Mouse (Mus musculus) forebrain, embryonic 15.5 days (tissue): Measurements from ENCODE around the gene Zcchc7. TPM values are rescaled to one million over a fixed set of nuclear protein-coding genes. Genes with fewer than 3 reads are reported as not detected.
A peak's percentile ranks its signal among the peaks of the same experiment; 100 is the strongest.

Experiments
- ATAC-seq: fragments of 200-750 bp; cut with Nextera tagmentation; replicated peaks from 2 replicates; pipeline ENCODE4 v1.8.0; 2017; ENCODE audit warnings: mild to moderate bottlenecking, moderate TSS enrichment, moderate library complexity
- H3K27ac ChIP-seq: fragments of 300-500 bp; sonication (generic); replicated peaks from 2 replicates; pipeline ENCODE4 v1.5.1; 2015; ENCODE audit warnings: mild to moderate bottlenecking, inconsistent platforms
- H3K27me3 ChIP-seq: fragments of 300-500 bp; sonication (generic); 2 replicates; pipeline ENCODE4 v1.6.1; 2015; ENCODE audit warnings: inconsistent platforms
- H3K36me3 ChIP-seq: fragments of 300-500 bp; sonication (generic); 2 replicates; pipeline ENCODE4 v1.6.1; 2015; ENCODE audit warnings: mild to moderate bottlenecking, inconsistent platforms
- H3K4me1 ChIP-seq: fragments of 300-500 bp; sonication (generic); 2 replicates; pipeline ENCODE4 v1.6.1; 2015; ENCODE audit warnings: inconsistent platforms
- H3K4me2 ChIP-seq: fragments of 300-500 bp; sonication (generic); replicated peaks from 2 replicates; pipeline ENCODE4 v1.6.1; 2015; ENCODE audit warnings: mild to moderate bottlenecking, inconsistent platforms
- H3K4me3 ChIP-seq: fragments of 300-500 bp; sonication (generic); 2 replicates; pipeline ENCODE4 v1.5.1; 2015; ENCODE audit warnings: mild to moderate bottlenecking, inconsistent platforms
- H3K9ac ChIP-seq: fragments of 300-500 bp; sonication (generic); replicated peaks from 2 replicates; pipeline ENCODE4 v1.6.1; 2015; ENCODE audit warnings: mild to moderate bottlenecking, inconsistent platforms
- H3K9me3 ChIP-seq: fragments of 300-500 bp; sonication (generic); 2 replicates; pipeline ENCODE4 v1.6.1; 2016; ENCODE audit warnings: inconsistent platforms
- WGBS: fragments of 180-500 bp; shearing (Covaris S2); methylation state at CpG from one replicate; pipeline ENCODE4 v1.1.7; 2015; ENCODE audit warnings: mixed read lengths; 5-methylcytosine and 5-hydroxymethylcytosine counted together
- polyA plus RNA-seq: library from polyadenylated mRNA; unstranded; fragments of >200 nt; fragmentation: Nextera tagmentation; extraction: Ambion mirVana; gene quantifications from 2 replicates; pipeline ENCODE4 v1.2.1, GENCODE M21; 2015

Zcchc7 gene
- polyA plus RNA-seq, 1 experiment from 2014 or later: 39.8 TPM

DNA sequence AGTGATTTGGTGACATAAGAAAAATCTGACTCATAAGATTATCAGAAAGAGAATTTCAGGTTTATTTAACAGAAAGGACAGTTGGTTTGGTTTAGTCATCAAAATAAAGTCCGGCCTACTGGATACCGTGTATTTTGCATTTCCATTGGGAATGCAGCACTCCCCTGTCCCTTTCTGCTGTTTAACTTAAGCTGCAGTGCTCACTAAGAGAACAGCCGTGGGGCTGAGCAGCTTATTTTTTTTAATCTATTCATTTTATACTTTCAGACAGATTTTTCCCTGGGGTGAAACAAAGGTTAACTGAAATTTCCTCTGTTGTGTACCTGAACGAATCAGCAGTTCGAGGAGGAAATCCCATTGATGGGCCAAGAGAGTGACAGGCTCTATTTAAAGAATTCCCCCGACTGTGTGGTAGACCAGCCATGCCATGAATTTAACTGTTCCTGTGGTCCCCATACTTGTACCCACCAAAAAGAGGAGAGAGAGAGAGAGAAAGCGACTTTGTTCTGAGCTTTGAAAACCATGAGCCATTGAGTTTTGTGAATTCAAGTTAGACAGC lies 124.5 kb downstream of the Zcchc7 start:
- Histone ChIP-seq H3K4me2 (no peak overlapping the region), H3K4me1 (peaks cover 6% of the 10 kb centered on the region; the same call in 1 of the 2 replicates), H3K4me3 (no peak overlapping the region), H3K27me3 (no peaks in the 10 kb centered on the region), H3K36me3 (no peaks in the 10 kb centered on the region), H3K27ac (0 out of 2 replicates have a peak overlapping the region, but pooled peaks have one; percentile 3), H3K9ac (no peak overlapping the region), H3K9me3 (no peaks in the 10 kb centered on the region)
- WGBS: 8% methylated on average over 7 of the region's 7 CpGs
- ATAC-seq: no peak

DNA sequence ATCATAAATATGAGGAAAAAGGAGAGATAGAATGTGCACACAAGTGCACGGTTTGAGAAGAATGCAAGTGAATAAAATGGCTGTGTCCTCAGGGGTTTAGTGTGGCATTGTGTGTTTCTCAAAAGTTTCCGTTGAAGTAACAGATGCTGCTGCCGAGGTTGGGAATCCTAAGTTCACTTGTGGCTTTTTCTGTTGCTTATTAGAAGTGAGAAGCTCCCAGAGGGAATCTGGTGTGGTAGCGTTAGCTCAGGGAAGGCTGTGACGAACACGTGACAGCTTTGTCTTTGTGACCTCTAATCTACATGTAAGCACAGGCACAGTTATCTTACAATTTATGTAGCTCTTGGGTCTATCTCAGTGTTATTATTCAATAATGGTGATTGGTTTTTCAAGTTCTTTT lies 130.5 kb downstream of the Zcchc7 start:
- no peaks in the 10 kb centered on the region for H3K27me3 ChIP-seq
- no peak overlapping the region for H3K27ac ChIP-seq
- no peak for ATAC-seq
- H3K9me3 ChIP-seq: no peaks in the 10 kb centered on the region
- no peaks in the 10 kb centered on the region for H3K36me3 ChIP-seq
- 71% methylated on average over 6 of the region's 6 CpGs for whole genome bisulfite sequencing
- no peak overlapping the region for H3K4me3 ChIP-seq
- H3K4me2 ChIP-seq: no peak overlapping the region
- no peaks in the 10 kb centered on the region for H3K4me1 ChIP-seq
- H3K9ac ChIP-seq: no peak overlapping the region

DNA sequence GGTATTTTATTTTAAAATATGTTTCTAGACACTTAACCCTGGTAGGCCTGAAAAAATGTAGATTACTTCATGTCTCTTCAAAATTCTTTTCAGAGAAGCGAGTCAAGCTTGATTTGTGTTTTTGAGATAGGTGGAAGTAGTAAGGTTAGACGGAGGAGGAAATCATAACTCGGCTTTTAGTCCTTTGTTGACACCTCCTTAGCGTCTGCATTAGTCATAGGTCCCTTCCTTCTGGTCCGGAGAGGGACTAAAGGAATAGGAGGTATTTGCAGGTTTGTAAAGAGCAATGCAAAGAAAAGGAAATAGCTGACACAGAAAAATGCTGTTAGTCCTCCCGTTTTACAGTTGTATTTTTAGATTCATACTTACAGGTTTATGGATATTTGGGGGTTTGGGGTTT lies 135.7 kb downstream of the Zcchc7 start:
- Histone ChIP-seq H3K27me3 (no peaks in the 10 kb centered on the region), H3K27ac (no peak overlapping the region), H3K4me2 (no peak overlapping the region), H3K4me3 (no peak overlapping the region), H3K9me3 (no peaks in the 10 kb centered on the region), H3K4me1 (no peaks in the 10 kb centered on the region), H3K9ac (no peak overlapping the region), H3K36me3 (peaks cover 5% of the 10 kb centered on the region; the same call in 1 of the 2 replicates)
- WGBS: 85% methylated on average over 6 of the region's 6 CpGs
- ATAC-seq: no peak

DNA sequence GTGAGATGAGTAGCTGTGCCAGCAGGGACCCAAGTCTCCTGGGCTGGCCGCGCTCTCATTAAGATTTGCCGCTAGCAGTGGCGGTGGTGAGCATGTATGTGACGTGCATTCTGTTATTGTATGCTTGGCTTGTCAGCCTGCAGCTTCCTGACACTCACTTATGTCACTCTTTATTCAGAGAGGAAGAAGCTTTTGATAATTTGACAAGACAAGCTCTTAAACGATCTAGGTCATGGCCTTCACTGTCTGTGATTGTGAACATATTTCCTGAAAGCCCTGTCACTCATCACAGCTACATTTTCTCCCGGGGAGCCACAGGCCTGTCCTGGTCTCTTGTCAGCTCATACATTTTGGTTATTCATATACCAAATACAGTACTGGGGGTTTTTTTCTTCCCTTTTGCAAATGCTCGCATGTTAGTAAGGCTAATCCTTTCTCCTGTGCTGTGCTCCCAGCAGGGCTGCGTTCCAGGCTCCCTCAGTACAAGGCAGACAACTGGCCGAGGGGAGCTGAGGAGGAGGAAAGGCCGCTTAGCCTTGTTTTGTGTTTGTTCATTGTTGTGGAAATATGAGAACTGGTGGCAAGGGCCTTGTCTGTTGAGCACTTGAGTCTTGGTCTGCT lies 150.1 kb downstream of the Zcchc7 start:
- Histone ChIP-seq H3K4me3 (no peak overlapping the region), H3K9ac (no peak overlapping the region), H3K27ac (peak overlapping the region; percentile 76), H3K9me3 (no peaks in the 10 kb centered on the region), H3K27me3 (no peaks in the 10 kb centered on the region), H3K36me3 (no peaks in the 10 kb centered on the region), H3K4me2 (peak overlapping the region; percentile 19), H3K4me1 (peaks cover 16% of the 10 kb centered on the region)
- ATAC-seq: peak; percentile 91
- 1% methylated on average over 11 of the region's 11 CpGs for WGBS

DNA sequence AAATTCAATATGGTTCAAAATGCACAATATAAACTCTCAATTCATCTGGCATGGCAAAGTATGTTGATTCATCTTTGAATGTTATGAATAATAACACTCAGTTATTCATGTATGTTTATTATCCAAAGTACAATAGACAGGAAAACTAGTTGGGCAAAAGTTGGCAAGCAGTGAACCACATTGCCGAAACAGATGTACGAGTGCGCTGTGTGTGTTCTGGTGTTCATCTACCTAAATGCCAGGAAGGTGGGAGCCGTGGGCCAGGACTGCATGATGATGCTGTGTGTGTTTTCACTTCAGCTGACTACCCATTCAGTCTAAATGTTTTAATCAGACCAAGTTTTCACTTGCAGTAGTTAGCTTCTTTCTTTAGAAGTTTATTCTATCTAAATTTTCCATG lies 150.7 kb downstream of the Zcchc7 start:
- H3K27ac ChIP-seq: no peak overlapping the region
- no peak for ATAC-seq
- 33% methylated on average over 4 of the region's 4 CpGs for WGBS

DNA sequence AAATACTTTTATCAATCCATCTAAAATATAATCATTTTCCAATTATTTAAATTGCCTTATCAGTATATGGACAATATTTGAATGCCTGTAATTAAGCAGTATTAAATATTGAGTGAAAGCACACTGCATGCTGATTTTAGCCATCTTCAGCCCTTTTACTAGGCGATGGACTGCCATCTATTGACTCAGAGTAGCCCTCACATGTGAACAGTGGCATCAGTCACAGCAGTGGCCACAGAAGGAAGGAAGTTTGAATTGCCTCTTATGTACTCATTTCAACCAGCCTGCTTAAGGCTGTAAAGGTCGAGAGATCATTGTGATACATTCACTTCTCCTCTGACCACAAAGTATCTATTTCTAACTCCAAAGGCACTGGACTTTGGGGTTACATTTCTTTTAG lies 154.4 kb downstream of the Zcchc7 start:
- Histone ChIP-seq H3K27ac (no peak overlapping the region), H3K9ac (no peak overlapping the region), H3K4me3 (no peak overlapping the region), H3K4me2 (no peak overlapping the region), H3K4me1 (peaks cover 15% of the 10 kb centered on the region), H3K9me3 (no peaks in the 10 kb centered on the region), H3K36me3 (no peaks in the 10 kb centered on the region), H3K27me3 (no peaks in the 10 kb centered on the region)
- WGBS: 50% methylated on average over 2 of the region's 2 CpGs
- ATAC-seq: no peak

More for the DNA sequence above, 150.7 kb downstream of the Zcchc7 start:
- Histone ChIP-seq H3K4me2 (no peak overlapping the region), H3K4me1 (peaks cover 16% of the 10 kb centered on the region), H3K36me3 (no peaks in the 10 kb centered on the region), H3K9me3 (no peaks in the 10 kb centered on the region), H3K27me3 (no peaks in the 10 kb centered on the region), H3K4me3 (no peak overlapping the region), H3K9ac (no peak overlapping the region)

DNA sequence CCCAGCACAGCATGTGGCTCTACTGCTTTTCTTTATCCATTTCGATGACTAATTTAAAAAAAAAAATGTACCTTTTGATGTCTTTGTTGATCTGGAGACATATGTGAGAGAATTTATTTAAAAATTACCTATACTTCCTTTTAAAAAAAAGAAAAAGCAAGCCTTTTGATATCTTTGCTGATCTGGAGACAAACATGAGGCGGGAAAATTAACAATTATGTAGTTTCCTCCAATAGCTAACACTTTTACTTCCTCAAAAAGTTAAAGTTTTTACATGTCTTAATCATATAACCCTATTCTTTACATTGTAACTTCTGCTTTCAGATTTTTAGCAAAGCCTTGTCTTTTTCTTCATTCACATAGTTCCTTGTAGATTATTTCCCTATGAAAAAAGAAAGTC lies 155.2 kb downstream of the Zcchc7 start:
- Histone ChIP-seq H3K4me2 (no peak overlapping the region), H3K9me3 (no peaks in the 10 kb centered on the region), H3K27me3 (no peaks in the 10 kb centered on the region), H3K9ac (no peak overlapping the region), H3K27ac (no peak overlapping the region), H3K36me3 (no peaks in the 10 kb centered on the region), H3K4me1 (peaks cover 7% of the 10 kb centered on the region), H3K4me3 (no peak overlapping the region)
- WGBS: 62% methylated on average over 2 of the region's 2 CpGs
- ATAC-seq: no peak

DNA sequence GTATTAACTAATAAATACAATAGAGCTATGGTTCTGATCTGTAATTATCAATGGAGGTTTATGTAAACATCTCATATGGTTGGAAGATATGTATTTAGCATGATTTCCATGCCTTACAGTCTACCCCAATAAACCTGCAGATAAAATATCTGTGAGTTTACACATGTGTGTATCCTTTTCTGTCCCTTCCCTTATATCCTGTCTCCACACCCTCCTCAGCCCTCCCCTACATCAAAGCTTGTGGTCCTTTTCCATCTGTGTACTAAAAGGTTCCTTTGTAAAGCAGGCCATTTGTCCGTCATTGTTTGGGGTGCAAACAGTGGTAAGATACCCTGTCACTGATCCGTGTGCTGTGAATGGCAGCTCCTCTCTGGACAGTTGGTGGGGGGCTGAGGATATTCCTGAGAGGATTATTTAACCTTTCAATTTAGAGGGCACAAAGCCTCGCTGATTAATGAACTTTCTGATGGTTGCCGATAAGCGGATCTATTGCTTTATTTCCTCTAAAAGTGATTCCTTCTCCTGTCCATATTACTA lies 161.7 kb downstream of the Zcchc7 start:
- Histone ChIP-seq H3K4me3 (no peak overlapping the region), H3K27me3 (no peaks in the 10 kb centered on the region), H3K4me1 (peaks cover 21% of the 10 kb centered on the region), H3K36me3 (no peaks in the 10 kb centered on the region), H3K27ac (peak overlapping the region; percentile 58), H3K4me2 (no peak overlapping the region), H3K9me3 (no peaks in the 10 kb centered on the region), H3K9ac (no peak overlapping the region)
- ATAC-seq: no peak
- 27% methylated on average over 5 of the region's 5 CpGs for WGBS

DNA sequence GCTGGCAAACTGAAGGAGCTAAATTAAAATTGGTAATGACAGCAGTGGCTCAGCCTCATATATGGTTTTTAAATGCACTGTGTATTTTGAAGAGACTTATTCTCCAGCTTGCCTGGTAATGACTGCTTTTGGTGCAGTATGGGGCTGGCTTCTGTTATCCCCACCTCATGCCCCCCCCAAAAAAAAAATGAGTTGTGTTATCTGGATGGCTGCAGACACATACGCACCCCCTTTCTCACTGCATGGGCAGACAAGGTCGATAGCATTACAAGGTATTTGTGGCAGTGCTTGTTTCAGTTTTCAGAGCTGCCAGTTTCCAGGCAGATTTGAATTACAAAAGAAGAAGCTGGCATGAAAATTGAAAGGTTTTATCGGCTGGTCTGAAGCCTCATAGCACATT lies 162.2 kb downstream of the Zcchc7 start:
- no peak overlapping the region for H3K9ac ChIP-seq
- no peak overlapping the region for H3K4me3 ChIP-seq
- 11% methylated on average over 3 of the region's 3 CpGs for WGBS
- H3K9me3 ChIP-seq: no peaks in the 10 kb centered on the region
- ATAC-seq: peak; percentile 61; the same call in 1 of the 2 replicates
- peak overlapping the region; percentile 58 for H3K27ac ChIP-seq
- no peaks in the 10 kb centered on the region for H3K27me3 ChIP-seq
- H3K36me3 ChIP-seq: no peaks in the 10 kb centered on the region
- H3K4me1 ChIP-seq: peaks cover 21% of the 10 kb centered on the region
- H3K4me2 ChIP-seq: no peak overlapping the region

DNA sequence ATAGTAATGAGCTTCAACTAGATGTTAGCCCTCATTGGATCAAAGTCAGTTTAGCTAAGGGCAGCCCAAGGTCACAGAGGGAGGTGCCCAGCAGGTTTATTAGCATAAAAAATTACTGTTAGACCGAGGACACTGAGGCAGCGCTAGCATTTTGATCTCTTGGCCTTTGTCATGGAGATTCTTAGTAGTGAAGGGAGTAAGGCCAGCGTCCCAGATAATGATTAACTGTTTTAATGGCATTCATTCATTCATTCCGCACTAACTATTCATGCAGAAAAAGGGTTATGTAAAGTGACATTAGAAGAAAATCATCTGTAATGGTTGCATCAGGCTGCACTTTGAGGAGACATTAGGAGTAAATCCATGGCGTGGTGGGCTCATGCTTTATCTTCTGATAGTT lies 165.2 kb downstream of the Zcchc7 start:
- H3K9me3 ChIP-seq: no peaks in the 10 kb centered on the region
- H3K9ac ChIP-seq: no peak overlapping the region
- 50% methylated on average over 5 of the region's 5 CpGs for whole genome bisulfite sequencing
- no peak for ATAC-seq
- H3K27me3 ChIP-seq: no peaks in the 10 kb centered on the region
- no peaks in the 10 kb centered on the region for H3K36me3 ChIP-seq
- no peak overlapping the region for H3K4me3 ChIP-seq
- no peak overlapping the region for H3K27ac ChIP-seq
- H3K4me2 ChIP-seq: no peak overlapping the region
- H3K4me1 ChIP-seq: peaks cover 21% of the 10 kb centered on the region

DNA sequence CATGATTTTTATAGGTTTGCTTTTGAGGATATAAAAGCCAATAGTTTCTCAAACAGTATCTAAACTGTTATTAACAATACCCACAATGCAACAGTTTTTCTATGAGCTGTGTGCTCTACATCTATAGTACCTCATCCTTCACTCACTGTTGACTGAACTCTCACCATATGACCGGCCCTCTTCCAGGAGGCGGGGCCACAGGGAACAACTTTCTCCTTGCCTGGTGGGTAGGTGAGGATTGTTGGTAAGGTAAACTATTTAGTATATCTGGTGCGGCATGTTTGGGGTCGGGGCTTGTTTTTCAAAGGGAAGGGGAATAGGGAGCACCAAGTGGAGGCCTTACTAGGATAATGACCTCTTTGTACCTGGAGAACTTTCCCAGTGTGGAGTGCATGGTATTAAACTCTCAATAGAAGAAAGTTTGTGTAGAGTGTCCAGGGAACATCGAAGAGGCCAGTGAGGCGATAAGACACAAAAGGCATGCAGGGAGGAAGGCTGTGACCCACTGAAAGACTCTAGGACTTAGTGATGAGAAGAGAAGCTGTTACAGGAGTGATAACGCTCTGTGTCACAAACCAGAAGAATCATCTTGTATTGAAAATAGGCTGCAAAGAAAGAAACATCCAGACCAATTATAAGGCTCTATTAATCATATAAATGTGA lies 166.9 kb downstream of the Zcchc7 start:
- no peak overlapping the region for H3K27ac ChIP-seq
- H3K9ac ChIP-seq: no peak overlapping the region
- no peak overlapping the region for H3K4me3 ChIP-seq
- 91% methylated on average over 7 of the region's 7 CpGs for WGBS
- no peak overlapping the region for H3K4me2 ChIP-seq
- no peaks in the 10 kb centered on the region for H3K9me3 ChIP-seq
- H3K27me3 ChIP-seq: no peaks in the 10 kb centered on the region
- peaks cover 12% of the 10 kb centered on the region; the same call in 1 of the 2 replicates for H3K36me3 ChIP-seq
- peaks cover 14% of the 10 kb centered on the region for H3K4me1 ChIP-seq
- ATAC-seq: no peak

DNA sequence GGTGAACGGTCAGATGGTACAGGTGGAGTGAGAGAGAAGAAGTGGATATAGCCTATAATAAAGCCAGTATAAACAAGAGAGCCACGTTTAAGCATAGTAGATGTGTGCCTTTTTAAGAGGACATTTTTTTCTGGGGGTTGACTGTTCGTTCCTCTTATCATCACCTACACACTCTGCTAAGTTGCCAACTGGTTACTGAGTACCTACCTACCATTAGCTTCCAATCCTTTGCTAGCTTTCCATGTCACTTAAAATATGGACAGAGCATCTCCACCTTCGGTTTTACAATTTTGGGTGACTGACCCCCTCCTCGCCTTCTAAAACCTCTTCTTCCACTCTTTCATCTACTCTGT lies 167.4 kb downstream of the Zcchc7 start:
- no peak for ATAC-seq
- Histone ChIP-seq H3K4me2 (no peak overlapping the region), H3K4me1 (peaks cover 9% of the 10 kb centered on the region; the same call in 1 of the 2 replicates), H3K4me3 (no peak overlapping the region), H3K27ac (no peak overlapping the region), H3K27me3 (no peaks in the 10 kb centered on the region), H3K9ac (no peak overlapping the region), H3K9me3 (no peaks in the 10 kb centered on the region), H3K36me3 (peaks cover 12% of the 10 kb centered on the region; the same call in 1 of the 2 replicates)
- WGBS: 92% methylated on average over 5 of the region's 5 CpGs
